Mouse (Mus musculus) common myeloid progenitor, adult 5-6 weeks (primary cell): Measurements from ENCODE around the gene Rhot2. TPM values are rescaled to one million over a fixed set of nuclear protein-coding genes. Genes with fewer than 3 reads are reported as not detected.

Source experiments
- ATAC-seq: replicated peaks from 2 replicates; pipeline ENCODE4 v1.8.0; 2016; ENCODE audit warnings: low read depth, mild to moderate bottlenecking, moderate TSS enrichment, inconsistent platforms; ENCODE audit not compliant: poor library complexity, severe bottlenecking
- total RNA-seq: library from RNA; stranded (forward); fragments of 200-1000, 187-1606 nt; gene quantifications from 2 replicates; pipeline ENCODE4 v1.2.3, GENCODE M21; 2017

The Rhot2 gene
- total RNA-seq, 1 experiment from 2014 or later = 23.7 TPM

- ATAC-seq = no peak
These were observed 13.0 kb downstream of the Rhot2 start for GRCm38 (mm10) chr17:25831451-25832281.

- no peak for ATAC-seq
These were observed 13.7 kb downstream of the Rhot2 start for GRCm38 (mm10) chr17:25830806-25831431.

GRCm38 (mm10) chr17:25830200-25830753 is 14.4 kb downstream of the Rhot2 start:
- ATAC-seq = no peak

DNA sequence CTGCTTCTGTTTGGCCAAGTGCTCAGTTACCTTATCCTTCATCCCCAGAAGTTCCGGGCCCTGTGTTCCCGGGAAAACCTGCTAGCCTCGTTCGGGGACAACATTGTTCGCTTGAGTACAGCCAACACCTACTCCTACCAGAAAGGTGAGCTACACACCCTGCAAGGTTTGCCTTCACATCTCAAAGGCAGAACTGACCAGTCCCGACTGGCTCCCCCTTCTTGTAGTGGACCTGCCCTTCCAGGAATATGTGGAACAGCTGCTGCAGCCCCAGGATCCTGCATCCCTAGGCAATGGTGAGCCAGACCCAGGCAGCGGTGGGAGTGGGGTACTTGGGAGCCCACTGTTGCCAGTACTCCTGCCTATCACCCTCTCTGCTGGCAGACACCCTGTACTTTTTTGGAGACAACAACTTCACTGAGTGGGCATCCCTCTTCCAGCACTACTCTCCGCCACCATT is 15.1 kb downstream of the Rhot2 start:
- no peak for ATAC-seq

DNA sequence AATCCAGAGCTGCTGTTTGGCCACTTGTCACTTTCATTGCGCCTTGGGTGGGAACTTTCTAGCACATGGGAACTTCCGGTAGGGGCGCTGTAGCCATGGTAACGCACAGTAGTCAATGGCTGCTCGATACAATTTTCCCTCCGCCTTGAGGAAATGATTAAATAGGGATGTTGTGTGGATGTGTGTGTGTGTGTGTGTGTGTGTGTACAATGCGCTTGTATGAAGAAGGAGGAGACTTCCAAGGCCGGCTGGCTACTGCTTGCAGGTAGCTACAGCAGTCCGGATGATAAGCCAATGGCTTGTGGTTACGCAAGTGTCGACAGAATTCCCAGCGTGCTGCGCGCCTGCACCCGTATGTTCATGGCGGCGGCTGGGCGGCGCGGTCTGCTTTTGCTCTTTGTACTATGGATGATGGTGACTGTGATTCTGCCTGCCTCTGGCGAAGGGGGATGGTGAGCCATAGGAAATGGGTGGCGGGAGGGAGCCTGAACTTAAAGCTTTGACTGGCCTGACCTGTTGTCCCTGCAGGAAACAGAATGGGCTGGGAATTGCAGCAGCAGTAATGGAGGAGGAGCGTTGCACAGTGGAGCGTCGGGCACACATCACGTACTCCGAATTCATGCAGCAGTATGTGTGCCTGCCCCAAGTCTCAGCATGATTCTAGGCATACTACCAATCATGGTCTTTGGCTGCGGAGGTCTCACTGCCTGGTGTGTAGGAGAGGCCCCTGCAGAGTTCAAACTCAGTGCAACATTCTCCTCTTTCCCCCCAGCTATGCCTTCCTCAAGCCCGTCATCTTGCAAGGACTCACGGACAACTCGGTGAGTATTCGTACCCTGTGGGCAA is 15.7 kb downstream of the Rhot2 start, which contains the start of gene Jmjd8:
Gene Jmjd8, plus strand, starts transcription at position 156 of the 846 bp plus-strand sequence.
- peak; percentile 43 for ATAC-seq

DNA sequence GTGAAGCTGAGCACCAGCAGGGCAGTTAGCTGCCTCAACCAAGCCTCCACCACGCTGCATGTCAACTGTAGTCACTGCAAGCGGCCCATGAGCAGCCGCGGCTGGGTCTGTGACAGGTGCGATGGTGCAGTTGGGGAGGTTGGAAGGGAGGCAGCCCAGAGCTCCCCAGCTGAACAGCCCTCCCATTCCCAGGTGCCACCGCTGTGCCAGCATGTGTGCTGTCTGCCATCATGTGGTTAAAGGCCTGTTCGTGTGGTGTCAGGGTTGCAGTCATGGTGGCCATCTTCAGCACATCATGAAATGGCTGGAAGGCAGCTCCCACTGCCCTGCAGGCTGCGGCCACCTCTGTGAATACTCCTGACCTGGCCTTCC is 16.4 kb downstream of the Rhot2 start:
- ATAC-seq = no peak

DNA sequence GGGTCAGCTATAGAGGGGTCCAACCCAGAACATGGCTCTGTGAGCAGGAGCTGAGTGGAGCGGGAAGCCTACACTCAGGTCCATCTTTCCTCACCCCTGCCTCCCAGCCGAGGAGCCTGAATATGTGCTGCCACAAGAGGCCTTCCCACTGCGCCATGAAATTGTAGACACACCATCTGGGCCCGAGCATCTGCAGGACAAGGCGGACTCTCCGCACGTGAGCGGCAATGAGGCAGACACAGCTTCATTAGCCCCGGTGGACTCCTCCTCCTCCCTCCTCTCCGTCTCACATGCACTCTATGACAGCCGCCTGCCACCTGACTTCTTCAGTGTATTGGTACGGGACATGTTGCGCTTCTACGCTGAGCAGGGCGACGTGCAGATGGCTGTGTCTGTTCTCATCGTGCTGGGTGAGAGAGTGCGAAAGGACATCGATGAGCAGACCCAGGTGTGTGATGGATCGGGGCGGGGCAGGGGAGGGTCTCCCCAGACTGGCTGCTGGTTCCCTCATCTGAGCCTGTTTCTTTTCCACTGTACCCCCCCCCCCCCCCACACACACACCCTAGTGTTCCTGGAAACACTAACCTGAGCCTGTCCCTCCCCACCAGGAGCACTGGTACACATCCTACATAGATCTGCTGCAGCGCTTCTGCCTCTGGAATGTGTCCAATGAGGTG is 17.0 kb downstream of the Rhot2 start:
- ATAC-seq = no peak

GRCm38 (mm10) chr17:25827011-25827410 is 17.6 kb downstream of the Rhot2 start:
- no peak for ATAC-seq

- ATAC-seq = no peak
These were observed 18.6 kb downstream of the Rhot2 start for GRCm38 (mm10) chr17:25825984-25826570.

GRCm38 (mm10) chr17:25825311-25825710 is 19.3 kb downstream of the Rhot2 start:
- no peak for ATAC-seq

GRCm38 (mm10) chr17:25824362-25825142 is 20.1 kb downstream of the Rhot2 start:
- ATAC-seq = no peak

- peak; percentile 85 for ATAC-seq
These were observed 21.2 kb downstream of the Rhot2 start, which contains the start of gene Wdr24 for GRCm38 (mm10) chr17:25823452-25823851. Wdr24 (plus strand) TSS chr17:25823627.

DNA sequence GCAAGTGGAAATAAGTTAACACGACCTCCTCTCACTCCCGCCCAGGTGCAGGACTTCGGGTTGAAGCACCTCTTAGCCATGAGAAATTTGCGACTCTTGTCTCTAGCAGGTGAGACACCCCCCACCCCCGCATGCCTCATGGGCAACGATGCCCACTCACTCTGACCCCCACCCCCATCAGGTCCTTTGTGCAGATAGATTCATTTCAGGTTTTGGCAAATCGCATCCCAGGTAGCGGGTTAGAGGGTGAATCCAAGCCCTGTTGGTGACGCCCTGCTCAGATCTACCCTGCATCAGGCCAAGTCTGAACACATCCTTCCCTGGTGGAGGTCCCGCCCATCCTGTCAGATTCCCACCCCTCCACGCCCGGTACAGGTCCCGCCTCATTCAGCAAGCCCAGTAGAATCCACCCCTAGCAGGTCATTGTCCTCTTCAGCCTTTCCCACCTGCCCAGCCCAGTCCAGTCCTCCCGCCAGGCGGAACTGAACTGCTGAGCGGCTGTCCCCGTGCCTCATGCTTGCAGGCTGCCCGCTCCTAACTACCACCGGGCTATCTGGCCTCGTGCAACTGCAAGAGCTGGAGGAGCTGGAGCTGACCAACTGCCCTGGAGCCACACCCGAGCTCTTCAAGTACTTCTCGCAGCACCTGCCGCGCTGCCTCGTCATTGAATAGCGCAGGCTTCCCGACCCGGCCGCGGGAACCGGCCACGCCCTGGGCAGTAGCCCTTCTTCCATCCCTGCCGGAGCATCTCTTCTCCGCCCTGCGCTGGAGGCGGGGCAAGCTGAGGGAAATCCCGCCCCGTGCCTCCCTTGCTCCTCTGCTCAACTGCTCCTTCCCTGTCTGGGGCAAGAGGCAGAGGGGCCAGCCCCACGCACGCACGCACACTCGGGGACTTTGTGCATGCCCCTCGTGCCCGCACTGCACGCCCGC is 25.5 kb downstream of the Rhot2 start:
- peak; percentile 33; the same call in 1 of the 2 replicates for ATAC-seq

- ATAC-seq = no peak
These were observed 27.0 kb downstream of the Rhot2 start for GRCm38 (mm10) chr17:25817662-25818061.

DNA sequence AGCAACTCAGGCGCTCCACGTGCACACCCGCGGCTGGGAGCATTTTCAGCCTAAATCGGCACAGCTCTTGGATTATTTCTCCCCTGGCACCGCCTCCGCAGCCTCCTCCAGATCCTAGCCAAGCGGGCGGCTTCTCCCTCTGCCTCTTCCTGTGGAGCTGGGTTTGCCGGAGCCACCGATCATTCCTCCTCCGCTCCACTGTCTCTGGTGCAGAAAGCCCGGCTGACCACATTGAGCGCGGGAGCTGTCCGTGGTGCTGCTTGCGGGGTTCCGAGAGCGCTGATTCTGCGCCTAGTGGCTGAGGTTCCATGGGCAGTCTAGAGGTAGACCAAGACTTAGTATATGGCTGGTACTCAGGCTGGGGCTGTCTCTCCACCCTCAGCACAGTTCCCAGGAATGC is 31.2 kb downstream of the Rhot2 start:
- peak; percentile 90 for ATAC-seq

- no peak for ATAC-seq
These were observed 33.8 kb downstream of the Rhot2 start for GRCm38 (mm10) chr17:25810890-25811289.

DNA sequence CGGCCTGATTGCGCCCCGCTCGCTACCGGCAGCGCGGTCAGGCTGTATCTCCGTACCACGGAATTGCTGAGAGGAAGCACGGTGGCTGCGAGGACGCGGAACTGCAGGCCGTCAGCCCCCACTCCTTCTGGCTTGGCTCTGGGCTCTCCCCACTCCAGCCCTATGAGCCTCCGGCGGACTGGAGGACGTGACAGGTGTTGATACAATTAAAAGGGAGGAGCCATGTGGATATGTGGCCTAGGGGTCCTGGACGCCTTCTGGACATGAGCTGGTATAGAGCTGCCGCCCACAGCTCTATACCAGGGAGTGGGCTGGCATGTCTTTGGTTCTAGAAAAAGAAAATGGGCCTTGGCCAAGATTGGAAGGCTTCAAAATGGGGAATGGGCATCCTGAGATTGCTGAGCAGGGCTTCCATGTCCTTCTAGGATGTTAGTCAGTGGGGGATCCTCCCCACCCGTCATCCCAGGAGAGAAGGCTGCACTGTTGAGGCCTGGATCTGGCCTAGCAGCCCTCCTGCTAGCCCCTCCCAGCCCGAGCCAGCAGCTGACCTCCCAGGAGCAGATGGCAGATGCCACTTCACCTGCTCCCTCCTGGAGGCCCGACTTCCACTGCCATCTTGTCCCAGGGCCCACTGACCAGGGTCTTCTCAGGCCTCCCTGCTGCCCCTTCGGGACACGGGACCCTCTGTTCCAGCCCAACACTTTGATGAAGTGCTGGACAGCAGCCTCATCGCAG is 34.9 kb downstream of the Rhot2 start:
- peak; percentile 28; the same call in 1 of the 2 replicates for ATAC-seq
